Mouse (Mus musculus): ENCODE measurements at regions not wholly inside any gene's neighbourhood (a gene's known extent, or its start where the extent isn't known, plus 50 kb on each side); places are given as distances from the start of the nearest gene placed in this dataset.
"Not testable (repeated sequence)": the region's sequence is repeated elsewhere in the genome, so short reads cannot be mapped to it uniquely, and the experiment has no call there.

DNA sequence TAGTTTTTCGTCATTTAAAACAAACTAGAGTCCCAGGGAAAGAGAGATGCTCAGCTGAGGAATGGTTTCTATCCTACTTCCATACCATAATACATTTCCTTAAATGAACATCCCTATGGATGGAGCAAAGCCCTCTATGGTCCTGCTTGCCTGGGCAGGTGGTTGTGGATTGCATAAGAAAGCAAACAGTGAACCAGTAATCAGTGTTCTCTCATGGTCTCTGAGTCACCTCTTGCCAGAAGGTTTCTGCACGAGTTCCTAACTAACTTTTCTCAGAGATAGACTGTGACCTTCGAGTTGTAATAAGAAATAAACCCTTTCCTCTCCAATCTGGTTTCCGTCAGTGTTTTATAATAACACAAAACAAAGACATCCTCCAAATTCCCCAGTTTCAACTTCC, 62.9 kb upstream of the Bet1 start:
- no peak for ATAC-seq (replicated peaks; ENCODE audit: low FRiP score, low read depth)
- TF ChIP-seq CTCF (IDR thresholded peaks at IDR 0.05; ENCODE audit: low read depth), result no peak

DNA sequence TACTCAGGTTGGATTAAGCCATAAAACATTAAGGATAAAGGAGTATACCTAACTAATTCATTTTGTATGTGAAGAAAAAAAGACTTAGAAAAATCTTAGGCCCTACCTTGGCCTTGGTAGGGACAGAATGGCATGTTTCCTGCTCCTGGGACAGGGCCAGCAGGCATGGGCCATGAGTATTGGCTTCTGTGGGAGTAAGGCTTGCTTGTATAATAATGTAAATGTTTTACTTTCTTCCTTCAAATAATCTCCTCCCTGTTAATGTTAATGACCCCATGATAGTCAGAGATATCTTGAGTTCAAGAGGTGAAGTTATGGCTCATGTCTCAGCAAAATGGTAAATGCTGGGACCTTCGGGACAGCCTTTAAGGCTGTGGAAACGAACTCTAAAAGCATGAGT, 71.5 kb upstream of the Bet1 start:
- WGBS, result 76% methylated on average over 2 of the region's 2 CpGs
- Histone ChIP-seq H3K4me3 (replicated peaks; ENCODE audit: low read depth, low read length) (no peak overlapping the region), H3K36me3 (ENCODE audit: insufficient read depth, low read length) (no peaks in the 10 kb centered on the region), H3K9me3 (replicated peaks; ENCODE audit: low read length) (no peaks in the 10 kb centered on the region), H3K4me1 (replicated peaks; ENCODE audit: insufficient read depth, low read length) (no peaks in the 10 kb centered on the region), H3K9ac (ENCODE audit: low read depth, low read length) (no peak overlapping the region), H3K27me3 (ENCODE audit: insufficient read depth, low read length) (no peaks in the 10 kb centered on the region), H3K4me2 (ENCODE audit: low read length) (no peak overlapping the region), H3K27ac (no peak overlapping the region)
- ATAC-seq (replicated peaks; ENCODE audit: low FRiP score, low read depth), result no peak
- TF ChIP-seq CTCF (IDR thresholded peaks at IDR 0.05; ENCODE audit: low read depth), result no peak
- no peak for DNase-seq (ENCODE audit: low spot score)

More for the DNA sequence above, 62.9 kb upstream of the Bet1 start:
- no peaks in the 10 kb centered on the region for H3K9me3 ChIP-seq (replicated peaks; ENCODE audit: low read length)
- H3K4me1 ChIP-seq (replicated peaks; ENCODE audit: insufficient read depth, low read length), result no peaks in the 10 kb centered on the region
- H3K27me3 ChIP-seq (ENCODE audit: insufficient read depth, low read length), result no peaks in the 10 kb centered on the region
- H3K4me2 ChIP-seq (ENCODE audit: low read length), result no peak overlapping the region
- no peak overlapping the region for H3K27ac ChIP-seq
- no peaks in the 10 kb centered on the region for H3K36me3 ChIP-seq (ENCODE audit: insufficient read depth, low read length)
- no peak overlapping the region for H3K4me3 ChIP-seq (replicated peaks; ENCODE audit: low read depth, low read length)
- no peak overlapping the region for H3K9ac ChIP-seq (ENCODE audit: low read depth, low read length)
- no peak for DNase-seq (ENCODE audit: low spot score)
- WGBS, result 73% methylated on average over 4 of the region's 4 CpGs

DNA sequence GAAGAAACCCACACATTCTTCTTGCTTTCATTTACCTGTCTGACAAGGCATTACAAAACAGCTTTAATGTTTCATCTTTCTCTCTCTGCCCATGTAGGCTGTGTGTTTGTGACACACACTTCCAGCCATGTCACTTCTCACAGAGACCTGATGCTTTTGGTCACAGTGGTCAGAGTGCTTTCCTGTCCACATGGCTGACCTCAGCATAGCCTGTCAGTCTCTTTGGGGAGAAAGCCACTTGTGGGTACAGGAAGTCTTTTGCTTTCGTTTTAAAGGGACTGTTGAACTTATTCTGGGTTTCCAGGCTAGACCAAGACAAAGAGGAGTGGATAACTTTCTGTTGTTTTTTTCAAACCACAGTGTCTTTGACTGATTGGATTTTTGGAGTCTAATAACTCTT, 77.0 kb upstream of the Bet1 start:
- ATAC-seq (replicated peaks; ENCODE audit: low FRiP score, low read depth) (no peak), DNase-seq (ENCODE audit: low spot score) (no peak)
- Histone ChIP-seq H3K9me3 (replicated peaks; ENCODE audit: low read length) (no peaks in the 10 kb centered on the region), H3K4me3 (replicated peaks; ENCODE audit: low read depth, low read length) (no peak overlapping the region), H3K27me3 (ENCODE audit: insufficient read depth, low read length) (no peaks in the 10 kb centered on the region), H3K4me1 (replicated peaks; ENCODE audit: insufficient read depth, low read length) (no peaks in the 10 kb centered on the region), H3K36me3 (ENCODE audit: insufficient read depth, low read length) (no peaks in the 10 kb centered on the region), H3K4me2 (ENCODE audit: low read length) (no peak overlapping the region), H3K9ac (ENCODE audit: low read depth, low read length) (no peak overlapping the region), H3K27ac (no peak overlapping the region)
- WGBS, result 49% methylated on average over 1 of the region's 1 CpGs
- TF ChIP-seq CTCF (IDR thresholded peaks at IDR 0.05; ENCODE audit: low read depth), result no peak

DNA sequence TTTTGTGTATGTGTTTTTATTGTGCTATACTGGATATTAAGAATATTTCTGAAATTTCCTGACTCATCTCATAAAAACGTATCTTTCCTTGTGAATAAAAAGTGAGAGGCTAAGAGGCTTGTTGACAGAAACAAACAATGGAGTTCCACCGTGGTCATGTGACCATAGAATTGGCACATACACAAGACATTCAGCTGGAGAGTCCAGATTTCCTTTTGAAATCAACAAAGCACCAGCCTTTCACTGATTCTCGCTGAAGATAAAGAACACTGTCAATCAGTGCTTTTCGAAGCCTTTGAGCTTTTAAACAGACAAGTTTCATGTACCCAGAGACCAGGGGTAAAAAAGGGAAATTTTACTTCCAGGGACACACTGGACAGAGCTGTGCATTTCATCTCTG, 80.3 kb upstream of the Bet1 start:
- H3K4me1 ChIP-seq (replicated peaks; ENCODE audit: insufficient read depth, low read length), result no peaks in the 10 kb centered on the region
- no peaks in the 10 kb centered on the region for H3K27me3 ChIP-seq (ENCODE audit: insufficient read depth, low read length)
- H3K9me3 ChIP-seq (replicated peaks; ENCODE audit: low read length), result no peaks in the 10 kb centered on the region
- no peaks in the 10 kb centered on the region for H3K36me3 ChIP-seq (ENCODE audit: insufficient read depth, low read length)
- no peak overlapping the region for H3K4me2 ChIP-seq (ENCODE audit: low read length)
- no peak overlapping the region for H3K4me3 ChIP-seq (replicated peaks; ENCODE audit: low read depth, low read length)
- 75% methylated on average over 4 of the region's 4 CpGs for WGBS
- TF ChIP-seq CTCF (IDR thresholded peaks at IDR 0.05; ENCODE audit: low read depth), result no peak
- no peak overlapping the region for H3K9ac ChIP-seq (ENCODE audit: low read depth, low read length)
- no peak overlapping the region for H3K27ac ChIP-seq
- ATAC-seq (replicated peaks; ENCODE audit: low FRiP score, low read depth), result no peak
- DNase-seq (ENCODE audit: low spot score), result no peak

DNA sequence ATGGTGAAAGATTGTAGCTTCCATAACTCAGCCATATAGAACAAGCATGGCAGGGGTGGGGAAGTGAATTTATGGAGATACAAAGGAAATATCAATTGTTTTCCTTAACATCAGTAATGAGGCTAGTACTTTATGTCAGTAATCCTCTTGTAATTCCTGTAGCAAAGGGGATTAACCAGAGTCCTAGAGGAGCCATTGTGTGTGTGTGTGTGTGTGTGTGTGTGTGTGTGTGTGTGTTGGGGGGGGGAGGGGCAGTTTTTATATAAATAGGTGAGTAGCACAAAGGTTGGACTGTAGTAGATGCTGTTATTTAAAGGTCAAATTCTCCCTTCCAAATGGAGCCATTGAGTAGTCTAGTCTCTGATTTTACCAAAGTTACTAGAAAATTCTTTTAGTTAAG, 81.0 kb upstream of the Bet1 start:
- no peak overlapping the region for H3K4me2 ChIP-seq (ENCODE audit: low read length)
- H3K4me3 ChIP-seq (replicated peaks; ENCODE audit: low read depth, low read length), result no peak overlapping the region
- H3K9ac ChIP-seq (ENCODE audit: low read depth, low read length), result no peak overlapping the region
- DNase-seq (ENCODE audit: low spot score) (no peak), ATAC-seq (replicated peaks; ENCODE audit: low FRiP score, low read depth) (no peak)
- no peaks in the 10 kb centered on the region for H3K9me3 ChIP-seq (replicated peaks; ENCODE audit: low read length)
- TF ChIP-seq CTCF (IDR thresholded peaks at IDR 0.05; ENCODE audit: low read depth), result no peak
- no peak overlapping the region for H3K27ac ChIP-seq
- no peaks in the 10 kb centered on the region for H3K27me3 ChIP-seq (ENCODE audit: insufficient read depth, low read length)
- H3K36me3 ChIP-seq (ENCODE audit: insufficient read depth, low read length), result no peaks in the 10 kb centered on the region
- no peaks in the 10 kb centered on the region for H3K4me1 ChIP-seq (replicated peaks; ENCODE audit: insufficient read depth, low read length)

DNA sequence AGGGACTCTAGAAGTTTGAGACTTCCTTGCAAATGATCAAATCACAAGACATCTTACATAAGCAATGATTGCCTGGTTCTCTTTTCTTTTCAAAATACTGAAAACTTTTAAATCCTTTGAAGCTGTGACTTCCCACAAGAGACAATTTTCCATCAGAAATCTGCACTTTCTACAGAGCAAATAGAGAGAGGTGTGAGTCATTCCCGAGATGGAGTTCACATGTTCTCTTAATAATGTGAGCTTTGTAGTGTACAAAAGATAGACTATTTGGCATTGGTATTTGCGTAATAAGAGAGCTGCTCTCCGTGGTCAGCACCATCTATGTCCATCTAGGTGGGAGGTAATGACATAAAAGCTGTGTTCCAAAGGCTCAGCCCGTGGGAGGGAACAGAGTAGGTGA, 84.8 kb upstream of the Bet1 start:
- no peaks in the 10 kb centered on the region for H3K27me3 ChIP-seq (ENCODE audit: insufficient read depth, low read length)
- 50% methylated on average over 4 of the region's 4 CpGs for WGBS
- no peaks in the 10 kb centered on the region for H3K36me3 ChIP-seq (ENCODE audit: insufficient read depth, low read length)
- H3K4me2 ChIP-seq (ENCODE audit: low read length), result no peak overlapping the region
- DNase-seq (ENCODE audit: low spot score) (no peak), ATAC-seq (replicated peaks; ENCODE audit: low FRiP score, low read depth) (no peak)
- H3K9me3 ChIP-seq (replicated peaks; ENCODE audit: low read length), result no peaks in the 10 kb centered on the region
- H3K9ac ChIP-seq (ENCODE audit: low read depth, low read length), result no peak overlapping the region
- H3K27ac ChIP-seq, result no peak overlapping the region
- H3K4me3 ChIP-seq (replicated peaks; ENCODE audit: low read depth, low read length), result no peak overlapping the region
- no peak for TF ChIP-seq CTCF (IDR thresholded peaks at IDR 0.05; ENCODE audit: low read depth)
- no peaks in the 10 kb centered on the region for H3K4me1 ChIP-seq (replicated peaks; ENCODE audit: insufficient read depth, low read length)

DNA sequence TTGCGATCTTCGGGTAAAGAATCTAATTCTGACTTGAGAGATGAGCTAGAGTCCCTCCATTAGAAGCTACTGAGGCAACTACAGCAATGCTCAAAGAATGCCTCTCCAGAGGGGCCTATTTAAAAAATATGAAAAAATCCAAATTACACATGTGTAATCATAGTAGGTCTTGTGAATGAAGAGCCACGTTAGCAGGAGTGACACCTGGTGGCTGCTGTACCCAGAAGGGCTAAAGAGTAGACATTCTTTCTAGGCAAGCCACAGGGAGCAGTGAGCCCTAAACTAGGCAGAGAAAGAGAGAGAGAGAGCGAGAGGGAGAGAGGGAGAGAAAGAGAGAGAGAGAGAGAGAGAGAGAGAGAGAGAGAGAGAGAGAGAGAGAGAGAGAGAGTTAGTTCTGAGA, 100.9 kb upstream of the Bet1 start:
- peak; percentile 21; the same call in 1 of the 2 replicates for TF ChIP-seq CTCF (IDR thresholded peaks at IDR 0.05; ENCODE audit: low read depth)
- Histone ChIP-seq H3K4me1 (replicated peaks; ENCODE audit: insufficient read depth, low read length) (no peaks in the 10 kb centered on the region), H3K27ac (no peak overlapping the region), H3K9me3 (replicated peaks; ENCODE audit: low read length) (no peaks in the 10 kb centered on the region), H3K4me3 (replicated peaks; ENCODE audit: low read depth, low read length) (no peak overlapping the region), H3K9ac (ENCODE audit: low read depth, low read length) (no peak overlapping the region), H3K4me2 (ENCODE audit: low read length) (no peak overlapping the region), H3K36me3 (ENCODE audit: insufficient read depth, low read length) (no peaks in the 10 kb centered on the region), H3K27me3 (ENCODE audit: insufficient read depth, low read length) (no peaks in the 10 kb centered on the region)
- ATAC-seq (replicated peaks; ENCODE audit: low FRiP score, low read depth) (no peak), DNase-seq (ENCODE audit: low spot score) (no peak)
- WGBS, result 73% methylated on average over 4 of the region's 4 CpGs

DNA sequence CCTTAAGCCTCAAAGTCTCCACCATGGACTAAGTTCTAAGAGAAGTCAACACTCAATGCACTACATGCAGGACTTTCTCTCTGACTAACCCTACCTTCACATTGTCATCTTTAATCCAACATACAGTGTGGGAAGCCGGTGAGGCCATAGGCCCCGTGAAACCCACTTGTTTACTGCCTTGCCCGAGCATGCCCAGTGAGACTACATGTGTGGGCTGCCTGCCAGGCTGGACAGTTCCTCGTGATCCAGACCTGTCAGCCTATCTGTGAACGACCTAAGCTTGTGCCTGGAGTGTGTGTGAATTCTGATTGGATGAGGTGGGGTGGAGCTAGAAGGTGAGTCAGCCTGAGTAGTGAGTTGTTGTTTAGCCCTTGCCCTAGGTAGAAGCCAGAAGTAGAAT, 104.2 kb upstream of the Bet1 start:
- not testable (repeated sequence) for H3K9ac ChIP-seq (ENCODE audit: low read depth, low read length); H3K27ac ChIP-seq; H3K4me2 ChIP-seq (ENCODE audit: low read length); H3K4me3 ChIP-seq (replicated peaks; ENCODE audit: low read depth, low read length); H3K4me1 ChIP-seq (replicated peaks; ENCODE audit: insufficient read depth, low read length); H3K9me3 ChIP-seq (replicated peaks; ENCODE audit: low read length); H3K36me3 ChIP-seq (ENCODE audit: insufficient read depth, low read length); ATAC-seq (replicated peaks; ENCODE audit: low FRiP score, low read depth); H3K27me3 ChIP-seq (ENCODE audit: insufficient read depth, low read length); DNase-seq (ENCODE audit: low spot score)
- 55% methylated on average over 5 of the region's 5 CpGs for WGBS

All from kidney, postnatal 0 days (tissue).